ENCODE assay signal across 14 mouse cellular contexts in the genomic region with DNA sequence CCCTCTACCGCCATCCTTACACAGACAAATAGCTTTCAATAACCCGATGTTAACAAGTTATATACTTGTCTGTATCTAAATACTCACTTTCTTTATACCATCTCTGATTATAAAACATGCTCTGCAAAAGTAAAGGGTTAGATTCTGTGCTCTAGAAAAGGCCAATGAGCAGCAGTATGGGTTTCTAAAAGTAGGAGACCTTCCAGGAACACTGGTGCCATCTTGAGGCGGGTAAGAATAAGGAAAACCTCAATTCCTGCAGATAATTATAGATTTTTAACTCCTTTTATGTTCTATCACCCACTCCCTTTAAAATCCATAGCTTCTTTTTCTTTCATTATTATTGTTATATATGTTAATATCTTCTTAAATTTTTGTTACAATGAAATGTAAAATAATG. TPM values are rescaled to one million over a fixed set of nuclear protein-coding genes. Genes with fewer than 3 reads are reported as not detected.
DNase-seq lines count a peak whose midpoint lies in the region; ATAC-seq and TF ChIP-seq lines count a peak whose summit lies in the region.
"Had no signal": no experiment of that assay in that cellular context is flagged by ENCODE, and none has a peak within 500 bp of the region (broad histone marks: within the 10 kb centered on the region; RNA-seq: fewer than 3 reads in every experiment).

No protein-coding gene starts in this region.

- no peaks in the 10 kb centered on the region for H3K4me1 ChIP-seq in cortical plate, adult 2 months (ENCODE audit: control insufficient read depth, insufficient read depth, low read length)
- H3K4me1 ChIP-seq in liver, postnatal 0 days (ENCODE audit: insufficient read depth), result no peaks in the 10 kb centered on the region

- no peaks in the 10 kb centered on the region for H3K36me3 ChIP-seq in liver, postnatal 0 days (replicated peaks; ENCODE audit: insufficient read depth, low read length)

- peak; percentile 36; the same call in 1 of the 2 replicates for TF ChIP-seq CTCF in cortical plate, adult 2 months (IDR thresholded peaks at IDR 0.05; ENCODE audit: extremely low read depth, insufficient read depth, low read length)
- TF ChIP-seq CTCF in liver, postnatal 0 days (IDR thresholded peaks at IDR 0.05; ENCODE audit: low read depth), result no peak

- DNase-seq in embryo, embryonic 10 days (ENCODE audit: low spot score), result peak; percentile 14
- DNase-seq in embryo, embryonic 9.5 days (ENCODE audit: extremely low spot score), result no peak
- DNase-seq in left cerebral cortex, adult 18-20 months (ENCODE audit: low spot score in 2 of 2), result peak; percentile 30 to 41
- no peak for DNase-seq in left cerebral cortex, adult 11 months (ENCODE audit: low spot score)
- DNase-seq in NIH3T3 (ENCODE audit: low read depth), result peak; percentile 72
- no peak for DNase-seq in liver, postnatal 0 days
- no peak for DNase-seq in urinary bladder, postnatal 25 days (ENCODE audit: low spot score)
- DNase-seq: B cell, adult 2 months; gastrocnemius, postnatal 14 days; kidney, adult 9 months; layer of hippocampus, postnatal 36 days; lung, adult 18-20 months had no signal

- H3K9ac ChIP-seq in liver, postnatal 0 days (replicated peaks), result no peak overlapping the region

- H3K27ac ChIP-seq in cortical plate, adult 2 months (ENCODE audit: insufficient read depth, low read length), result no peak overlapping the region
- no peak overlapping the region for H3K27ac ChIP-seq in liver, postnatal 0 days (ENCODE audit: low read depth)

- TF ChIP-seq EP300 in liver, postnatal 0 days (IDR thresholded peaks at IDR 0.05; ENCODE audit: low read depth), result no peak

- WGBS in liver, postnatal 0 days (ENCODE audit: insufficient replicate concordance), result 64% methylated on average over 3 of the region's 3 CpGs

- TF ChIP-seq POLR2A in cortical plate, adult 2 months (IDR thresholded peaks at IDR 0.05; ENCODE audit: extremely low read depth, insufficient read depth, low read length), result no peak

- no peak overlapping the region for H3K4me2 ChIP-seq in liver, postnatal 0 days (ENCODE audit: low read depth, low read length)
- H3K4me2 ChIP-seq: midbrain, embryonic 11.5 days had no signal

- no peaks in the 10 kb centered on the region for H3K9me3 ChIP-seq in liver, postnatal 0 days (ENCODE audit: low read length)

- ATAC-seq in liver, postnatal 0 days, result no peak

- H3K4me3 ChIP-seq in cortical plate, adult 2 months (ENCODE audit: insufficient read depth, low read length), result no peak overlapping the region
- no peak overlapping the region for H3K4me3 ChIP-seq in liver, postnatal 0 days (ENCODE audit: low read depth, low read length)

- no peaks in the 10 kb centered on the region for H3K27me3 ChIP-seq in liver, postnatal 0 days (ENCODE audit: insufficient read depth, low read length)

RNA-seq across cellular contexts. Expression of gene AL731706.2, which starts 49.6 kb away (rescaled TPM):
- 10 to 100 TPM; 26.9 to 32.8 TPM for total RNA-seq in left cerebral cortex, adult 18-20 months (2021)
- not detected in 2 replicates for polyA plus RNA-seq in cortical plate, adult 2 months (2012; rRNA removed)
- 23.8 and 24.4 TPM in 2 replicates for polyA plus RNA-seq in liver, postnatal 0 days (2015; fragmentation: Nextera tagmentation; extraction: Ambion mirVana)

RNA-seq across cellular contexts. Expression of gene Slx4ip, which starts 55.1 kb away (rescaled TPM):
- 1 to 10 TPM; 8.1 to 8.3 TPM for total RNA-seq in left cerebral cortex, adult 18-20 months (2021)
- polyA plus RNA-seq in cortical plate, adult 2 months (2012; rRNA removed), result 3.5 and 4.0 TPM in 2 replicates
- polyA plus RNA-seq in liver, postnatal 0 days (2015; fragmentation: Nextera tagmentation; extraction: Ambion mirVana), result 1.1 and 1.7 TPM in 2 replicates

RNA-seq across cellular contexts. Expression of gene AL731706.1, which starts 55.3 kb away (rescaled TPM):
- total RNA-seq in left cerebral cortex, adult 18-20 months (2021), result 10 to 100 TPM; 14.1 to 20.4 TPM
- 33.2 and 37.6 TPM in 2 replicates for polyA plus RNA-seq in cortical plate, adult 2 months (2012; rRNA removed)
- polyA plus RNA-seq in liver, postnatal 0 days (2015; fragmentation: Nextera tagmentation; extraction: Ambion mirVana), result 22.2 and 24.4 TPM in 2 replicates

RNA-seq across cellular contexts. Expression of gene Mkks, which starts 55.3 kb away (rescaled TPM):
- total RNA-seq in left cerebral cortex, adult 18-20 months (2021), result 10 to 100 TPM; 28.5 to 29.5 TPM
- 11.9 and 12.3 TPM in 2 replicates for polyA plus RNA-seq in cortical plate, adult 2 months (2012; rRNA removed)
- 5.0 and 6.5 TPM in 2 replicates for polyA plus RNA-seq in liver, postnatal 0 days (2015; fragmentation: Nextera tagmentation; extraction: Ambion mirVana)

Comparison
In these comparisons a context has a peak if more than half of its experiments do, and no peak if none do; other contexts are left out.
1. DNase-seq: peak in embryo, embryonic 10 days (single experiment), left cerebral cortex, adult 18-20 months (2 of 2) and NIH3T3 (single experiment); none in embryo, embryonic 9.5 days (single experiment), left cerebral cortex, adult 11 months (single experiment), liver, postnatal 0 days (single experiment) and urinary bladder, postnatal 25 days (single experiment).